Mouse (Mus musculus) lung, postnatal 36 days (tissue): ENCODE measurements around the gene Atp8a2.
"Not testable (repeated sequence)": the region's sequence is repeated elsewhere in the genome, so short reads cannot be mapped to it uniquely, and the experiment has no call there.

Experiments used
- DNase-seq: peaks from one replicate; pipeline ENCODE4 v3.0.0; 2022; ENCODE audit warnings: mixed read lengths

Gene Atp8a2

GRCm38 (mm10) chr14:59633295-59633898 is 563.6 kb downstream of the Atp8a2 start:
- no peak for DNase-seq

GRCm38 (mm10) chr14:59632067-59632466 is 564.9 kb downstream of the Atp8a2 start:
- no peak for DNase-seq

GRCm38 (mm10) chr14:59630096-59630495 is 566.9 kb downstream of the Atp8a2 start:
- no peak for DNase-seq

- DNase-seq, result no peak
Observed at GRCm38 (mm10) chr14:59629308-59629707, 567.7 kb downstream of the Atp8a2 start.

- DNase-seq, result no peak
Observed at GRCm38 (mm10) chr14:59627823-59628222, 569.2 kb downstream of the Atp8a2 start.

- no peak for DNase-seq
Observed at GRCm38 (mm10) chr14:59627142-59627680, 569.8 kb downstream of the Atp8a2 start.

- DNase-seq, result peak; percentile 41
Observed at GRCm38 (mm10) chr14:59626711-59627110, 570.3 kb downstream of the Atp8a2 start.

- DNase-seq, result no peak
Observed at GRCm38 (mm10) chr14:59625806-59626364, 571.1 kb downstream of the Atp8a2 start.

GRCm38 (mm10) chr14:59625158-59625805 is 571.7 kb downstream of the Atp8a2 start, which contains the start of gene Shisa2:
Gene Shisa2, plus strand, starts transcription at chr14:59625308.
- peak; percentile 61 for DNase-seq

- DNase-seq, result no peak
Observed at GRCm38 (mm10) chr14:59624326-59624885, 572.6 kb downstream of the Atp8a2 start.

- no peak for DNase-seq
Observed at GRCm38 (mm10) chr14:59616802-59617201, 580.2 kb downstream of the Atp8a2 start.

GRCm38 (mm10) chr14:59614149-59614548 is 582.8 kb downstream of the Atp8a2 start:
- not testable (repeated sequence) for DNase-seq

GRCm38 (mm10) chr14:59612920-59613625 is 583.9 kb downstream of the Atp8a2 start:
- DNase-seq, result peak; percentile 75

- no peak for DNase-seq
Observed at GRCm38 (mm10) chr14:59607021-59607420, 590.0 kb downstream of the Atp8a2 start.

- DNase-seq, result peak; percentile 85
Observed at GRCm38 (mm10) chr14:59605671-59606353, 591.2 kb downstream of the Atp8a2 start.

- DNase-seq, result peak; percentile 61
Observed at GRCm38 (mm10) chr14:59604002-59604645, 592.9 kb downstream of the Atp8a2 start.

- DNase-seq, result no peak
Observed at GRCm38 (mm10) chr14:59598260-59598627, 598.7 kb downstream of the Atp8a2 start.

- DNase-seq, result peak; percentile 97
Observed at GRCm38 (mm10) chr14:59597398-59598259, 599.4 kb downstream of the Atp8a2 start, which contains the start of gene Cdadc1. Gene Cdadc1, minus strand, starts transcription at chr14:59597959.

GRCm38 (mm10) chr14:59594988-59595387 is 602.0 kb downstream of the Atp8a2 start:
- DNase-seq, result no peak

- DNase-seq, result no peak
Observed at GRCm38 (mm10) chr14:59592593-59592992, 604.4 kb downstream of the Atp8a2 start.

- peak; percentile 22 for DNase-seq
Observed at GRCm38 (mm10) chr14:59591901-59592300, 605.1 kb downstream of the Atp8a2 start.
